Mouse (Mus musculus): ENCODE results near the gene Tspear.

Gene Tspear

GRCm38 (mm10) chr10:77869651-77870050, 183.3 kb downstream of the Tspear start:
- no peak for DNase-seq (ENCODE audit: low read depth, low spot score)

GRCm38 (mm10) chr10:77878985-77879384, 192.6 kb downstream of the Tspear start:
- no peak for DNase-seq (ENCODE audit: low read depth, low spot score)

DNA sequence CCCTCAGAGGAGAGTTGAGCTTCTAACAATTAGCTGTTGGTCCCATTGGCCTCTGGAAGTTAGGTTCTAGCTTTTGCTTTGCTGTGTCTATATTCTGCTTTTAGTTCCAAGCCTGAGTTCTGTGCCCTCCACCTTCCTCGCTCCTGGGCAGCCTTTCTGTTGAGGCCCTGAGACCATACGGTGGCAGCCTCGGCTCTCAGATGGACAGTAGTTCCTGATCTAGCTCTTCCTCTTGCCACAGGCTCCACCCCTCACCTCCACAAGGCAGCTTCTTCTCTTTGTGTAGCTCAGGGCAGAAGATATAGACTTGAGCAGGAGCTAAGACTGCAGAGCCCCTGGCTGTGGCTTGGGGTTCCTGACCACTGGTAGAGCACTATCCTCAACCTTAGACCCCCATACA, 193.9 kb downstream of the Tspear start:
- DNase-seq (ENCODE audit: low read depth, low spot score) = no peak

- no peak for DNase-seq (ENCODE audit: low read depth, low spot score)
Measured at GRCm38 (mm10) chr10:77882553-77882952, 196.2 kb downstream of the Tspear start.

- DNase-seq (ENCODE audit: low read depth, low spot score) = no peak
Measured at GRCm38 (mm10) chr10:77886007-77886747, 199.8 kb downstream of the Tspear start.

- DNase-seq (ENCODE audit: low read depth, low spot score) = no peak
Measured at GRCm38 (mm10) chr10:77890987-77891565, 204.7 kb downstream of the Tspear start.

GRCm38 (mm10) chr10:77895562-77895961, 209.2 kb downstream of the Tspear start:
- DNase-seq (ENCODE audit: low read depth, low spot score) = no peak

DNA sequence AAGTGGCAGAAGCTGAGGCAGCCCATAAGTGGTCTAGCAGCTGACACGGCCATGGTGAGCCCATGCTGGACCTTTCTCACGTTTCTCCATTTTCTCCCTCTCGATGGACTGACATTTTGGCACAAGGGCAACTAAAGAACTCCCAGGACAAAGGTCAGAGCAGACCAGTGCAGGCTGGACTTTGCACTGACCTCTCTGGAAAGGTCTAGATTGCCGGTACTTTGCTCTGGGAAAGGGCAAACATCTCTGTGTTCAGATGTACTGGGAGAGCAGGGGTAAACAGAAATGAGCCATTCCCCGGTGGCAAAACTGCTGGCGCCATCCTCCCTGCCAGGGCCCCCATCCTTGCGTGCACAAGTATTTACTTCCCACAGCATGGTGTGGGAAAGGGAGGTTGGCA, 213.8 kb downstream of the Tspear start:
- no peak for DNase-seq (ENCODE audit: low read depth, low spot score)

DNA sequence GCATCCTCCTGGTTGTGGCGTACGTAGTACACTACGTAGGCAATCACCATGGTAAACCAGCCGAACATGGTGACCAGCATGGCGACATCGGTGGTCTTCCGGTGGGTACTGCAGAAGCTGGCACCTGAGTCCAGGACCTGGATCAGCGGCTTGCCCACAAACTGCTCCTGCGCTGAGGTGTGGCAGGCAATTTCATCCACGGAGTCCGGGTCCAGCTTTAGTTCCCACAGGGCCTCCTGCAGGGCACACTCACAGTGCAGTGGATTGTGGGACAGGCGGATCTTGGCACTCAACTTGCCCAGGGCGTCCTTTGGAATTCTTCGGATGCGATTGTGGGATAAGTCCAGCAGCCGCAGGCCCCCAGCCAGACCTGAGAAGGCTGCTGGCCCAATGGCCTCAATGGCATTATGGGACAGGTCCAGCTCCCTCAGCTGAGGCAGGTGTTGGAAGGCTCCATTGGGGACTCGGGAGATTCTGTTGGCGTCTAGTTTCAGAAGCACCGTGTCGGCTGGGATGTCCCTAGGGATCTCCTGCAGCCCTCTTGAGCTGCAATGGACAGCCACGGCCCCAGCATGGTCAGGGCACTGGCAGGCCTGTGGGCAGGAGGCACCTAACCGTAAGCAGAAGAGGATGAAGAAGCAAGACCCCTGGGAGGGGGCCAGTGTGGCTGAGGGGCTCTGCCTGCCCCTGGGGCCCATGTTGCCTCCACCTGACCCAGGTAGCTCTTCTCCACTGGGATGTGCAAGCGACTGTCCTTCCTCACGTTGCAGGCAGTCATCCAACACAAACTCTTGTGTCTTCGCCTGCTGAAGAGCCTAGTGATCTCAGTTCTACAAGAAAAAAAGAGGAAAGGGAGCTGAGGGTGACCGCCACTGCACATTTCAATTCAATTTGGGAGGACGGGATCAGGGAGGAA, 214.8 kb downstream of the Tspear start:
- DNase-seq (ENCODE audit: low read depth, low spot score) = no peak

GRCm38 (mm10) chr10:77901871-77902210, 215.5 kb downstream of the Tspear start:
- DNase-seq (ENCODE audit: low read depth, low spot score) = no peak

- no peak for DNase-seq (ENCODE audit: low read depth, low spot score)
Measured at GRCm38 (mm10) chr10:77902211-77902893, 216.0 kb downstream of the Tspear start, which contains the start of gene Lrrc3. TSS of gene Lrrc3 (minus strand) at chr10:77902536.

DNA sequence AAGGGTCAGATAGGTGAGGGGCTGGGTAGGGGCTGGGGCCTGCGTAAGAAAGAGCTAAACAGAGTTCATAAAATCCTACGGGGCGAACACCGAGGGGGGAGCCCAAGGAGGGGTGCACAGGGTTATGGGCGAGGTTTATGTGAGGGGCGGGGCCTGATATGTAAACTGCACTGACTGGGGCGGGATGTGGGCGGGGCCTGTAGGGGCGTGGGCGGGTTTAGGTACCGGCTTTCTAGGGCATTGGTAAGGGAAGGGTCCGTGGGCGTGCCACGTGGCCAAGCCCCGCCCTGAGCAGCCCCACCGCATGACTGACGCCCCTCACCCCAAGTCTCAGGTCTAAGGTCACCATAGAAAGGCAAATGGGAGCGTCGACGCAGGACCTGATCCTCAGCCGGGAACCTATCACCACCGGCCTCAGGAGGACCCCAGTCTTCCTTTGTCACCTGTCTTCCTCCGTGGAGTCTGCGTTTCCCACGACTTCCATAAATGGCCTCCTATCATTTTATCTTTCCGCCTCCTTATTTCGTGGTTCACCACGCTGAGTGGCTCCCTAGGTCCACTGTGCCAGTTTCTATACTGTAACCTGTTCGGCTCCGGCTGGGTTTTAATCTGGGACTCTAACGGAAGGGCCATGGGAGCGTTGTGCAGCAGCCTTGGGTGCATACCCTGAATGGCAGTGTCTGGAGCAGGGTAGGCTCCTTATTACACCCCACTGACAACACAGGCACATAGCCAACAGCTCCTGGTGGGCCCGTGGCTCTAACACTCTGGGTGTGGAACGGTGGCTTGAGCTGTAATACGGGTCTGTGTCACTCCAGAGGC, 216.7 kb downstream of the Tspear start:
- no peak for DNase-seq (ENCODE audit: low read depth, low spot score)

DNA sequence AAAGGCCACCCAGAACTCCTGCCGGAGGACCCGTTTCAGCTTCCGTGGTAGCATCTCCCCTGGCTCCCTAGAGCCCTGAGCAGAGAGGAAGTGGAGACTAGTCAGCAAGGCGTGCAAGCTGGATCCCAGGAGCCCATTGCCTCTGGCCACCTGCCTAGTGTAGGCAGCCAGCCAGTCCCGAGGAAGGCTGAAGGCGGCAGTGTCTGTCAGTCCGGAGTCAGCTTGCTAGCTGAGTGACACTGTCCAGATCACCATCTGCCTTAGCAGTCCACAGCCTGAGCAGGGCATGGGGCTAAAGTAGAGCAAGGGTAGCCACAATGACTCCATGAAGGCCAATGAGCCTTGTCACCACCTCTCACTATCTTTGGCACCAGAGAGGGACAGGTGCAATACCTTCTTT, 226.2 kb downstream of the Tspear start:
- no peak for DNase-seq (ENCODE audit: low read depth, low spot score)

GRCm38 (mm10) chr10:77913292-77913691, 226.9 kb downstream of the Tspear start:
- DNase-seq (ENCODE audit: low read depth, low spot score) = no peak

DNA sequence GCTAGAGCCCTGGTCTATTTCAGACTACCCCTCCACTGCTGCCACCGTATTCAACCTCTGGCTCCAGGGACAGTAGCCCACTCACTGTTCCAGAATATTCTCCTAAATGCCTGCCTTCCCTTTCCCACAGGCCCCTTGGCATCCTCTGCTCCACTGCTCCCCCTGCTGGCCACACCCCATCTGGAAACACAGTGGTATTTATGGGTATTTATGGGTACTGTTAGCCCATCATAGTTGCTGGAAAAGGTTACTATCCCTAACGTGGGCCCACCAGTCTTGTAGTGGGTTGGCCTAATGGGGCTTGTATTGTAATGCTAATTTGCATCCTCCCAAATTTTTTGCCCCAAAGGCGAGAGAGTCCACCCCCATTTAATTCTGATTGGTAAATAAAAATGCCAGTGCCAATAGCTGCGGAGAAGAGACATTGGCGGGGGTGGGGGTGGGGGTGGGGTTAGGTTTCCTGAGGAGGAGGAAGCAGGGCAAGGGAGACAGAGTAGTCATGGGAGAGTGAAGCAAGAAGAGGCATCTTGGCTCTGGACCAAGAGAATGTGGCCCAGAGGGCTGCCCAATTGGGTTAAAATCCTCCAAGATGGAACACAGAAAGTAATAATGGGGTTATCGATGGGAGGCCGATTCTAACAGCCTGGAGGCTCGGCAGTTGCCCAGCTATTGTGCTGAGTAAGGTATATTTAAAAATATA, 230.4 kb downstream of the Tspear start:
- DNase-seq (ENCODE audit: low read depth, low spot score) = no peak

- no peak for DNase-seq (ENCODE audit: low read depth, low spot score)
Measured at GRCm38 (mm10) chr10:77921009-77921408, 234.6 kb downstream of the Tspear start.

DNA sequence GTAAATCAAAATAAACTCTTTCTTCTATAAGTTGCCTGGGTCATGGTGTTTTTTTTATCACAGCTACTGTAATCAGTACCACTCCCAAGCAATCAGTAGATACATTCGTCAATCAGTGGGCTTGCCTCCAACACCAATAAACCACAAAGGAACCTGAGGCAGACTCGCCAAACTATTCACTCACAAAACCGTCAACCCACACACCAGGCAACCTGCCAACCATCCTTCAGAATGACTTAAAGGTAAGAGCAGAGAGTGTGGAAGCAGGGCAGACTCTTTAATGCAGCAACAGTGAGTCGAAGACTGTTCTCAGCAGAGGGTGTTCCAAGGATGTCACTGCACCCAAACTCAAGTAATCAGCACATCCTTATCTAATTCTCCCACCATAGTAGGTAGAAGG, 236.3 kb downstream of the Tspear start:
- no peak for DNase-seq (ENCODE audit: low read depth, low spot score)

DNA sequence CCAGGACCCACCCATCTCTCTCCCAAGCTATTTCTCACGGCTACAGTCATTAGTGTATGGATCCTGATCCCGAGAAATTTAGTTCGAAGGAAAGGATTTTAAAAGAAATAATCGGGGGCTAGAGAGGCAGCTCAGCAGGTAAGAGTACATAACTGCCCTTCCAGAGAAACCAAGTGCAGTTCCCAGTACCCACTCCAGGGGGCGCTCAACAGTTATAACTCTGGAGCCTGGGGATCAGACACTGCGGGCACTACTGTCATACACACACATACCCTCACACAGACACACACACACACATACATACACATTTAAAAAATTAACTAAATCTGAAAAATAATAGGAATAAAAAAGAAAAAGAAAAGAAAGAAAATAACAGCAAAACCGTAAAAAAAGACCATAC, 239.8 kb downstream of the Tspear start:
- DNase-seq (ENCODE audit: low read depth, low spot score) = no peak

DNA sequence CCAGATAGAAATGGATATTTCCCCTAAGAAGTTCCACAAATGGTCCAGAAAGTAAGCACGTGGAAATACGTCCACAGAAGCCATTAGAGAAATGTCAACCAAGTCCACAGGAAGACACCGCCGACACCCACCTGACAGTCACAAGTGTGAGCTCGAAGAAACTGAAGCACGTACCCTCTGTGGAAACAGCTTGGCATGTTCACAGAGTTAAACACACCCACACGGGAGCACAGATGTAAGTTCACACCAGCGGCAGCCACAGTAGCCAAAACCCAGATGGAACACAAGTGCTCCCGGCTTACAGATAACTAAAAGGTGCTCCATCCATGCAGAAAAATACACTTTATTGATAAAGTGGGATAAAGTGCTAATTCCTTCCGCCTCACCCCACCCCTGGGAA, 241.0 kb downstream of the Tspear start:
- DNase-seq (ENCODE audit: low read depth, low spot score) = no peak

All from retina, adult 2 months (tissue).